Mouse (Mus musculus) retina, postnatal 7 days (tissue): ENCODE measurements at regions not wholly inside any gene's neighbourhood (a gene's known extent, or its start where the extent isn't known, plus 50 kb on each side); places are given as distances from the start of the nearest gene placed in this dataset.
"Not testable (repeated sequence)": the region's sequence is repeated elsewhere in the genome, so short reads cannot be mapped to it uniquely, and the experiment has no call there.

Source experiments
- DNase-seq: peaks from one replicate; pipeline ENCODE4 v3.0.0-alpha.2; 2012; ENCODE audit warnings: low read depth, low spot score

DNA sequence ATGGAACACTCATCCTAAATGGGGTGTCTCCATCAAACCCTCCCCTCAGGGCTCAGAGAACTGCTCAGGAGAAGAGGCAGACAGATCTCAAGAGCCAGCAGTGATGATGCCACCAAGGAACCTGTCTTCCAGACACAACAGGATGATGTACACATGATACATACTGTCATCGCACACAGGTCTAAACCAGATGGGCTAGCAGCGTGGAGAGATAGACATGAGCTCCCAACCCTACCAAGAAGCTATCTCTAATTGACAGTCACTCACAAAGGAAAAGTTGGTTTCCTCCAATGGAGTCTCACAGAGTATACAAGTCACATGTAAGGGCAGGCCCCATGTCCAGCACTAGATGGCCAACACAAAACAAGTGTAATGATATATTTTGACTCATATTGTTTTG, 139.9 kb downstream of the Cdca7 start:
- no peak for DNase-seq

DNA sequence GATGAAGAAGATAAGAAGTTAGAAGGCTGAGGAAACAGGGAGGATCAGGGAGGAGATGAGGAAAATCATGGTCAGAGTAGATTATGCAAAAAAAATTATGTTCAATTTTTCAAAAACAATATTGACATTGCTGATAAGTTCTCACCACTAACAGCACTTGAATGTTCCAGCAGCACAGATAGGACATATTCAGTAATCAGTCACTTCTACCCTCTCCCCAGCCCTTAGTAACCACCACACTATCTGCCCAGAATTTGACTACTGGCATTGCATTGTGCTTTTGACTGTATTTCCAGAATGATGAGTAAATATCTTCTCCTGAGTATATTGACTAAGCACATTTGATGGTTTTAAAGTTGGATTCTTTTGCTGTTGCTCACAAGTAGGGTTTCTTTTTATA, 140.5 kb downstream of the Cdca7 start:
- DNase-seq: no peak

GRCm38 (mm10) chr2:72619446-72619845, 143.5 kb downstream of the Cdca7 start:
- no peak for DNase-seq

- no peak for DNase-seq
Observed at GRCm38 (mm10) chr2:72620182-72620652, 144.3 kb downstream of the Cdca7 start.

DNA sequence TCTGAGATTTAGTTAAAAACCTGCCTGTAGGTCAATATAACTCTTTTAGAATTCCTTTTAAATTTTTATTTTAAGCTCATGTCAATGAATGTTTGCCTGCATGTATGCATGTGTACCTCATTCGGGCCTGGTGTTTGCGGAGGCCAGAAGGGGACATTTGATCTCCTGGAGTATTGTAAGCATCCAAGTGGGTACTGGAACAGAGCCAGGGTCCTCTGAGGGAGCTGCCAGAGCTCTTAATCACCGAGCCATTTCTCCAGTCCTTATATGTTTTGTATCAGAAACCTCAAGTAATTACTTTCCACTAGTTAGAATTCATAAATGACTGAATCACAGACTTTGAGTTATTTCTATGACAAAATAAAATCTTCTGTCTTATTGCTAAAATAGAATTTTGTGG, 152.0 kb downstream of the Cdca7 start:
- DNase-seq: no peak

DNA sequence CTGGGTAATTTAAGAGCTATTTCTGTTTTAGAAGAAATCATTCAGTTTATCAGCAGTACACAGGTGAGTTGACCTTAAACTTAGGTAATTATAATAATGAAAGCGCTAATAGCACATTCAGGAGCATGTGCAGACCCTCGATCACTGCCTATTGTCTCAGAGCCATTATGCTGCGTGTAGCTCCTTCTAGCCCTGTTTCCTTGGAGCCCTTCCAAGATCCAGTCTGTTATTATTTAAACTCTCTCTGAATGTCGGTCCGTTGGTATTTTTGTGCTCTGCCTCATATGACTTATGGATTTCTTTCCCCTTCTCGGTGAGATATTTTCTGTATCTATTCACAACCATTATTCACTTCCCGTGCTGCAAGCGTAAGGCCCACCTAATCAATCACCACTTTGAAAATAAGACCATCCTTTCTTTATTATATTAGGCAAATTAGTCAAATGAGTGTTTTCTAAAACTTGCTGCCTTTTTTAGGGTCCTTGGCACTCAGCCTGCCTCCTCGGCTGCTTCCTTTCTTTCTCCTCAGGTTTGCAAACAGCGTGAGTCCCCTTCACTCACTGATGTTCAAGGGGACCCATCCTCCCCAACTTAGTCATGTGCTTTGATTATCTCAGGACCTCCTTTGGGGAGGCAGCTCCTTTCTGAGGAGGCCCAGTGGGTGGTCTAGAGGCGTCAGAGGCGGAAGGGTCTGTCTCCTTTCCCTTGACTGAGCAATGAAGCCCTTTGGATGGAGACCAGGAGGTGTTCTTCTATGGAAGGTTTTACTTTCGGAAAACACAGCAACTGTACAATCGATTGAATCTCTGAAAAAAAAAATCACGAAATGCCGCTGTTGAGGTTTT, 152.9 kb downstream of the Cdca7 start:
- DNase-seq: no peak

GRCm38 (mm10) chr2:72629691-72630461, 153.9 kb downstream of the Cdca7 start:
- DNase-seq: no peak

- no peak for DNase-seq
Observed at GRCm38 (mm10) chr2:72637881-72638620, 162.1 kb downstream of the Cdca7 start.

DNA sequence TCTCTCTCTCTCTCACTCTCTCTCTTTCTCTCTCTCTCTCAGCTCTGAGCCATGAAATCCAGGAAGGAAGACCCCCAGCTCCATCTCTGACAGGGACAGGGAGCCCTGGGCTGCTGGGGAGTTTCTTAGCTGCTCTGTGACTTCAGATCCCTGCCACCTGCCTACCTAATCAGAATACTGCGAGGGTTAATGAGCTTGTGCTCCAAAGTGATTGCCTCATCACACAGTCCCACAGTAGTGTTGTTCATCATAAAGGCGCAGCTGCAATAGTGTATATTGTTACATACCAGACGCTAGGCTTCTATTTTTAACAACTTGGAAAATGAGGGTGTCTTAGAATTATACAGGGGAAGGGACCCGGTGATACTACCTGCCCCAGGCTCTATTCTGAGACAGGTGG, 163.1 kb downstream of the Cdca7 start:
- no peak for DNase-seq

GRCm38 (mm10) chr2:72641228-72641627, 165.3 kb downstream of the Cdca7 start:
- no peak for DNase-seq

GRCm38 (mm10) chr2:72644151-72644843, 168.3 kb downstream of the Cdca7 start:
- no peak for DNase-seq

DNA sequence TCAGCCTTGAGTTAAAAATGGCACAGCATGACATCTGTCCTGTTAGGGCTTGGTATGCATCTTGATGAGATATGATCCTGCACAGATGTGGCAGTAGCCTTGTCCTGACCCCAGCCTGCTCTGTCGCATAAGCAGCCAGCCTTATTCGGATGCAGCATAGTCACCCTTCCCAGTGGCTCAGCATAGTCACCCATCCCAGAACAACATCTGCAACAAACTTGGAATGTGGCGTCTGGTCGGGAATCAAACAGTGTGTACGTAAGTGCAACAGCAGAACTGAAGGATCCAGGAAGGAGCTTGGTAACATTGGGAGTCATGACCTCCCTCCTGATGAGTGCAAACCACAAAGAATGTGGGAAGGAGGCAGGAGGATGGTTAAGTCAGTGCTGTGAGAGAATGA, 171.7 kb downstream of the Cdca7 start:
- no peak for DNase-seq

GRCm38 (mm10) chr2:72648294-72648693, 172.3 kb downstream of the Cdca7 start:
- no peak for DNase-seq

DNA sequence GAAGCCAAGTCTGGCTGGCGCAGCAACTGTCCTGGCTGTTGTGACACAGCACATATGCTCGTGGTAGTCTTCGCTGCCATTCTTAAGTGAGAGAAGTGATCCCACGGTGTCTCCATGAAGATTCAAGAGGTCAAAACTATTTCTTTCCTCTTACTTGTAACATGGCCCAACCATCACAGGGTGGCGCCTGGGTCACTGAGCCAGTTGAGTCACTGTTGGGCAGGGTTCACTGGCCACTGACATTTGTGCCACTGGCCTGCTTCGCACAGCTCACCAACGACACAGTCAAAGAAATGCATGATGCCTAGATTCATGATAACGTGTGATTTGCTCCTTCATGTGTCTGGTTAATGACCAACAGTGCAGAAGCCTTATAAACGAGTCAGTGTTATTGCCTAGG, 179.9 kb downstream of the Cdca7 start:
- no peak for DNase-seq

DNA sequence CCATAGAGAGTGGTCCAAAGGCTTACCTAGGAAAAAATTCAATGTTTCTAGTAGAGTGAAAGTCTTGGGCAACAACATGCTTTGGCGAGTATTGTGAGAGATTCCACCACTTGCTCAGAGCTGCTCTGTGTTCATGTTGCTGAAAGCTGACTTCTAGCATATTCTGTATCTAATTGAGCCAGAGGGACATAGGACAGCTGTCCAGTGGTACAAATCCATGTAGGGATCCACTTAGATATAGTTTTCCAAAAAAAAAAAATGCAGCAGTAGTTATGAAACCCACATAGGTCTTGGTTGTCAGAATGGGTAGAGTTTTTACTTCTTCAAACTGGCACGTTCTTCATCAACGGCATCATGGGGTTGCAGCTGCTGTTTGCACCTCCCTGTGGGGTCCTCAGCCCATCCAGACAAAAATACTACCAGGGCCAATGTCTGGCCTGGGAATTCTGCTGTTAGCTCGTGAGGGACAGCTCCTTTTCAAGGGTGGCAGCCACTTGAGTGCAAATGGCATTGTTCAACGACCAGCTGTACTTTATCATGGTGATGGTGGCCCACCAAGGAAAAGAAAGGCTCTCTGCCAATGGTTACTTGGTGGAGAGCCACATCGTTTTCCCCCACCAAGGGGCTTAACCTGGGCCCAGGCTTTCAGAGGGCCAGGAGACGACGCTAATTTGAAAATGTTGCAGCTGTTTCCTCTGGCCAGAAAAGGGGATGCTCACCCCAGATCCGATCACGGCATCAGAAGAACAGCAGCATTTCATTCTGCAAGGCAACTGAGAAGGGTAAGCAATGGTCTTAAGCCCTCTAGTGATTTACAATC, 181.4 kb downstream of the Cdca7 start:
- DNase-seq: no peak

DNA sequence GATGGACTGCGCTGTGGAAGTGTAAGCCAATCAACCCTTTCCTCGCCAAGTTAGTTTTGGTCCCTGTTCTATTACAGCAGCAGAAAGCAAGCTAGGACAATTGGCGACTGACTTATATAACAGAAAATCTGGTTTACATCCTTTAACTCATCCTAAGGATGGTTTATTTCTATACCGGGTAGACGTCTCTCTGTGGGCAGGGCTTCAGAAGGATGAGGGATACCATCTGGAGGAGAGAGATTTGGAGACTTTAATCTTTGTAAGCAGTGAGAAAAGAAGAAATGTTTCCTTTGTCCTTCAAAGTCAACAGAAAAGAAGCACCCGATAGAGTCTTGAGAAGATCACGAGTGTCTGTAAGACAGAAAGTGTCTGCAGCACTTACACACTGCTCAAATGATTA, 186.4 kb downstream of the Cdca7 start:
- no peak for DNase-seq

DNA sequence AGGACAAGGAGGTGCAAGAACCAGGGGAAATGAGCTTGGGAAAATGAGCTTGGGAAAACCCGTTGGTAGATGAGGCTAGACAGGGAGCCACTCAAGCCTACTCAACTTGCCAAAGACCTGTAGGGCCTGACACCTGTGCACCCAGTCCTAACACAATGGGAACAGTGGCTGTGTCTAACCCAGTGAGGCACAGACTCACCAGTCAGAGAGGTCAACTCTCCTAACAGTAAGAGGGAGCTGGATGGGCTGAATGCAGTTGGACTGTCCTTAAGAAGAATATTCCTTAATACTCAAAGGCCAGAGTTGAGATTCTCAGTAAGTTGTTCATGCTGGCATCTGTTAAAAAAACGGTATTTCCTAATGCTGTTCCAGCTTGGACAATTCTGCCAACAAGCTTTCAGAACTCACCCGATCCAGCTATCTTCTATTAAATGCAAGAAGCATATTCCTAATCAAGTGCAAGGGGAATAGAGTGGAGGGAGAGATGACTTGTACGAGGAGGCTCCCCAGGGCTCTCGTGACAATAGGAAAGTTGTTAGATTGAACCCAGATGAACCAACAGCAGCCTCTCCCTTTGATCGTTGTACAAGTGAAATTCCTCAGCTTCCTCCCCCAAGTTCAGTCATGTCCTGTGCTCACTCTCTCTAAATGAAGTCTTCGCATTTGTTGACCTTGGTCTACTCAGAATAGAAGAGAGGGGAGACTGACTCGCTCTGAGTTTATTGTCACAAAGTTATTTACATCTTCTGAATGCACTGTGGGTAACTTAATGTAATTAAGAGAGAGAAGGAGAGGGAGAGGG, 187.2 kb downstream of the Cdca7 start:
- no peak for DNase-seq

DNA sequence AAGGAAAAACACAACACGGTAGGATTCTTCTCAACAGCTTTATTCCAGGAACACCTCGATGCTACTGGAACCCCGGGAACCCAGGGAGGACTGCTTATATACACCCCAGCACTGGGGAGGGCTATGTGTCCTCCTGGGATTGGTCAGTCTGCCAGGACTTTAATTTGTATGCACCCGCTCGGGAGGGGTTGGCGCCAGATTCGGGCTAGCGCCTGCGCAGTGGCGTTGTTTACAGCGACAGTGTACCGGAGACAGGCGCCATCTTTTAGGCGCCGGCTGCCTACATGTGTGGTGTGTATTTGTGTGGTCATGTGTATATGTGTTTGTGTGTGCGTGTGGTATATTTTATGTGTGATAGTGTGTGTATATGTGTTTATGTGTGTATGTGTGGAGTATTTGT, 191.4 kb downstream of the Cdca7 start:
- not testable (repeated sequence) for DNase-seq

- no peak for DNase-seq
Observed at GRCm38 (mm10) chr2:72672908-72673901, 197.2 kb downstream of the Cdca7 start.
